Mouse (Mus musculus): Measurements from ENCODE around the gene Efna5. TPM values are rescaled to one million over a fixed set of nuclear protein-coding genes. Genes with fewer than 3 reads are reported as not detected.

Efna5 gene
- polyA plus RNA-seq, 1 experiment, result not detected

DNA sequence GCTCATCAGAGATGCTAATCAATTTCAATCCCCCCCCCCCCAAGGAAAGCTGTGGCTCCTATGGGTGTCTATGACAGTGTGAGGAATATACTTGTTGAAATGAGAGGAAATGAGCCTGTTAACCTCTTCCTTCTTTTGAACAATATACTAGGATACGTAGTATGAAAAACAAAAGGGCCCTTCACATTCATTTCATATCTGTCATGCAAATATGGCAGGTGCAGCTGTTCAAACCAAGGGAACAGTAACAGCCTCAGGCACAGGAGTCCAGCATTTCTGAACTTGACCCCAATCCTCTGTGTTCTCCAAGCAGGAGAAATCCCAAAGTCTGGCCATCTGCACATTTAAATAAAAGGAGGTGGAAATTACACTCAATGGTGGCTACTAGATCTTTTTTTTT, 200.4 kb downstream of the Efna5 start:
- no peak for TF ChIP-seq GATA1 (IDR thresholded peaks at IDR 0.05; ENCODE audit: low read length)

DNA sequence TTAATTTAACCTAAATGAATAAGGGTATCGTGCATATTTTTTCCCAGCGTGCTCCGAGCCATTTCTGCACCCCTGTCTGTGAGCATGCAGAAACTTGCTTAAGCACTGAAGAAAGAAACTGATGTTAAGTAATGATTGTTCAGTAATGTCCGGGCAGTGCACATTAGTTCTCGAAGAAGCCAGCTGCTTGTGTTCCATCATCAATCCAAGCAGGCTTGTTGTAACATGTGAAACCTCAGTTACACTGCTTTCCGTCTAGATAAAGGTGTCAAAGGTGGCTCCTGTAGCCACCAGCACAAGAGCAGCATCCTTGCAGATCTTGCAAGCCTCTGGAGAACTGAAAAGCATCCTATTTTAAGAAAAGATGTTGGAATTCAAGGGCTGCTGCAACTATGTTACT, 204.3 kb downstream of the Efna5 start:
- no peak for TF ChIP-seq GATA1 (IDR thresholded peaks at IDR 0.05; ENCODE audit: low read length)

DNA sequence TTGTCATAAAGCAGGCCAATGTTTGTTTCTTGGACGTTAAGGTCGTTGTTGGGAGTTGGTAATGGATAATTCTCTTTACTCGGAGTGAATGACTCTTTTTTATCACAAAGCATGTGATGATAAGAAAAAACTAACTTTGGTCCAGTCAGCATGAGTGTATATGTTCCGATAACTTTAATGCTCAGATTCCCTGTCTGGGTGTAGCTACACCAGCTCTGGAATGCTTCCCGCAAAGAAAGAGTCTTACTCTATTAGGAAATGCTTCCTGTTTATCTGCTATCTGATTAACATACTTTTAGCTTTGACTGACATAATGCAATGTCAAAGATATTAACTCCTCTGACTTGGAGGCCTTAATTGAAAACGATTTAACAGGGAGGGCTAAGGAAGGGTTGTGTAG, 204.7 kb downstream of the Efna5 start:
- TF ChIP-seq GATA1 (IDR thresholded peaks at IDR 0.05; ENCODE audit: low read length), result no peak

DNA sequence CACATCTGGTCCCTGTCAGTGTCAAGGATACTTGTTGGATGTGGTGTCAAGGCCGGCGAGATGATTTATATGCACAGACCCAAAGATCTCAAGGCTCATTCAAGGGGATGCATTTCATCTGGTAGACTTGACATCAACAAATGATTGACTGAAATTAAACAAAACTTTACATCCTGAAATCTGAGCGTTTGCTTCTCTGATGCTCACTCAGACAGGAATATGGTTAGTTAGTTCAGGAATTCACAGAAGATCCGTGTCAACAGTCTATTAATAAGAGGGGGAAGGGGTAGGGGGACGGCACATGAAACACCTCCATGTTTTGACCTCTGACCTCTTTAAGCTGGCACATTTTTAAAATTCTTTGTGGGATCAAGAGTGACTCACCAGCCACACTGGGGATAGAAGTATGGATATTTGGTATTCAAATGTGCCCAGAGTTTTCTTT, 205.3 kb downstream of the Efna5 start:
- no peak for TF ChIP-seq GATA1 (IDR thresholded peaks at IDR 0.05; ENCODE audit: low read length)

DNA sequence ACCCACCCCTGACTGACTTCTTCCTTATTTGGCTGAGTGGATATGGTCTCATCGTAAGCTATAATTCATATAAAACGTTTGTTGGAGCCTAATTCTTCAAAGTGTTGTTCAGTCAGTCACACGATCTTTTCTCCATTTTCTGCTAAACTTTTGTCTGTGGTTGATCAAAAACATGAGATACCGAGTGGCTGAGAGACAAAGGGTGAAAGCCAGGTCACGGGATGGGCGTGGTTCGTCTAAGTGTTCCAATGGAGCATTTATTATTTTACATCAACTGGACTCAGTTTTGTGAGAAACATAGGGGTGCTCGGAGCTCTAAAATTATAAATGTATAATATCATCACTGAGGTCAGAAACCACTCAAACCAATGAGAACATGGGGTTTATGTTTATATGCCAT, 209.0 kb downstream of the Efna5 start:
- no peak for TF ChIP-seq GATA1 (IDR thresholded peaks at IDR 0.05; ENCODE audit: low read length)

DNA sequence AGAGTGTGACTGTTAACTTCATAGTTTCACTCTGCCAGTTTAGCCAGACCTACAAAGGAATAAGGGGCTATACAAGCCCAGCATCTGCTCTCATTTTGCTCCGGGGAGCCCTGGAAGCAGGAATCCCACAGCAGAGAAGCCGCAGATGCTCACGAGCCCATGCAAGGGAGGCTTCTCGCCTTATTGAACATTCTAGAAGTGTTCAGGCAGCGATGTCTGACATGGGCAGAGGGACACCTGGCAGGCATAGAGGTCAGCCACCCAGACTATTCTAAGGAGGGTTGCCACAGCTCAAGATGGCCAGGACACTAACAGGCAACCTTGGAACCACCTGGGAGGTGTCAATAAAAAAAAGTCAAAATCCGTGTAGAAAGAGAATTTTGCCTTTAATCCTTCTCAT, 214.4 kb downstream of the Efna5 start:
- TF ChIP-seq GATA1 (IDR thresholded peaks at IDR 0.05; ENCODE audit: low read length), result no peak

DNA sequence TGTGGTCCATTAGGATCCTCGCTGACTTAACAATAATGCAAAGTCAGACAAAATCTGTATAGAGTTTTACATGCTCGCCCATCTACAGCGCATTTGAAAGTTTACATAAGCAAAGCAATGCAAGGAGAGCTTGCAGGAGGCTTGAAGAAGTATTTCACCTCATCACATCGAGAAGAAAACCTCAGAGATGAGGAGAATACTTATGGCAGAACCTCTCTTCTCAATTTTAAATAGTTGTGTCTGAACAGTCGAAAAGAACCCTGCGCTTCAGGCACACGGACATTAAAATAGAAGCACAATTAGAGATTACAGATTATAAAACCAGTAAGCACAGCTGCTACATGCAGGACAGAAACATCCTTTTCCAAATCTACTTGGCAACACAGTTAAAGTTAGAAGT, 215.3 kb downstream of the Efna5 start:
- no peak for TF ChIP-seq GATA1 (IDR thresholded peaks at IDR 0.05; ENCODE audit: low read length)

DNA sequence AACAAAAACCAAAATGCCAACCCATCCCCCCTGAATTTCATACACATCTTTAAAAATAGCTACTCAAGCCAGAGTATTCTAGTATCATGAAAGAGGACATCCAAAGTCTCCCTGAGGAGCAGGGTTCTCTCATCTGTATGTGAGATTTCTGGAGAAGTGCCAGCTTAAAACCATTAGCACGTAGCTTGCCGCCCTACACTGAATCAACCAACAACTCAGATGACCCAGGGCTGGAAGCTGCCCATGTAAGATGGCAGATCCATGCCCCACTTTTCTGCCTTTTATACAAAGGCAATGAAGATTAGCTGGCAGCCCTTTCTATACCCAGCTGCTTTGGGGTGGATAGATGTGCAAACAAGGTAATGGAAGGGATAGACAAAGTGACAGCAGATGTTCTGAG, 216.4 kb downstream of the Efna5 start:
- no peak for TF ChIP-seq GATA1 (IDR thresholded peaks at IDR 0.05; ENCODE audit: low read length)

DNA sequence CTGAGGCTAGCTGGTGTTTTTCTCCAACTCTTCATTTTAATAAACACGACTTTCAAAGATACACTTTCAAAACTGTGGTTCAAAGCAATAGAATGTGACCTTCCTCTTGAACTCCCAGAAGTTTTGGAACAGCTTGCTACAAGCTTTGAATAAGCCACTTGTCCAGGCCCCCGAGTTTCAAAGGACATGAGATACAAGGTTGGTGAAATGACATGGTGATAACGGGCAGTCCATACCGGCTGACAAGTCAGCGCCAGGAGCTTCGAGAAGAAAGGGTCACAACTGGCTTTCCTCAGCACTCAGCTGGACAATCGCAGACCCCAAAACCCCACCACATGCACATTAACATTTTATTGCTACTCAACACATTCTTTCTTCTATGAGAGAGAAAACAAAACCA, 219.3 kb downstream of the Efna5 start:
- TF ChIP-seq GATA1 (IDR thresholded peaks at IDR 0.05; ENCODE audit: low read length), result no peak

DNA sequence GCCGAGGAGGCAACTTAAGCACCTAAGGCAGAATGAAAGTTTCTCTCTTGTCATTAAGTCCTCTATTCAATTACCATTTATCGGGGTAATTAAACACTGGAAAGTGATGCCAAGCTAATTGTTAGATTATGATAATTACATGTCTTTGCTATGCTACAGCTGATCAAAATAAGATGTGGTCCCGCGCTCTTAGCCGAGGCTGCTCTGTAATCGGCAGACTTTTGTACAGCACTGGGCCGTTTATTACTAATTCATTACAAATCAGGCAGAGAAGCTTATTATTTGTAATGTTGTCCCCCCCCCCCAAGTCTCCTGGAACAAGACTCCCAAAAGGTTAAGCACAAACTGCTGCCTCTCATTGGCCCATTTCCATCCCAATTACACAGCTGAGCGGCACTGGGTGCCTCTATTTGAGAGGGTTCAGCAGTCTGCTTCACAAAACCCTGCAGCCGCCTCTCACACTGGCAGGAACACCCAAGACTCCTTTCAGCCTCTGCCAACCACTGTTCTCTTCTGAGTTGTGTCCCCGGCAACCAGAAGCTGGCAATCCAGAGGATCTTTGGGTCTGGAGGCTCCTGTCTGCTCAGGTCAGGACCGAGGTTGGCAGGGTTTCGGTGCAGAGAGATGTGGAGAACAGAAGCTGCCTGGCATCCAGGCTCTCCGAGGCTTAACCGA, 221.5 kb downstream of the Efna5 start:
- TF ChIP-seq GATA1 (IDR thresholded peaks at IDR 0.05; ENCODE audit: low read length), result no peak

DNA sequence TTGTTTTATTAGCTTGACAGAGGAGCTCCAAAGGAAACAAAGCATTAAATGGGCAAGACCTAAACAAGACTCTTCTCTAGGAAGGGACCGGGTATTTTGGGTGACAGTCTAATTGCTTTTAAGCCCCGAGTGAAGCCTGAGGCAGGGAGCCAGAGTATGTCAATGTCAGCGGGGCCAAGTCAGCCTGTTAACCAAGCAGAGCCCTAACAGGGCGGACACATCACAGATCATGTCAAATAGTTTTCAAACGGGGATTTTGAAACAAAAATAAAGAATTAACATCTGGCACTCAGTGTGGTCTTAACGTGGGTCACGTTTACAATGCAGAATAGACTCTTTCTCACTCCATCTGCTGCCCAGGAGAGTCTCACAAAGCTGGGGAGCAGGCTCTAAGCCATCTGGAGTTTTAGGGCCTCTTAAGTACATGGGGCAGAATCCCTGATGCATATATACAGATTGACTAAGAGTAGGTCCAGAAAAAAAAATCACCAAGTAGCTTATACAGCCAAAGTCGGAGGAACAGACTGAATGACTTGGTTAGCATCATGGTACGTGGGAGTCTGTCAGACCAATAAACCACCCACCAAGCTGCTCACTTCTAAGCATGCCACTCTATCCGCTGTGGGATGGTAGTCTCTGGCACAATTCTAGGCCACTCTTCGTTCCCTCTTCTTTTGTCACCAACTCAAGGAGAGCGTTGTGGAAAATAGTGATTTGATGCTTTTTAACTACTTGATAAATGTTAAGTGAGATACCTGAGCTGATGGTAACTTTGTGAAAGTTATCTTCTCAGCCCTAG, 223.1 kb downstream of the Efna5 start:
- no peak for TF ChIP-seq GATA1 (IDR thresholded peaks at IDR 0.05; ENCODE audit: low read length)

DNA sequence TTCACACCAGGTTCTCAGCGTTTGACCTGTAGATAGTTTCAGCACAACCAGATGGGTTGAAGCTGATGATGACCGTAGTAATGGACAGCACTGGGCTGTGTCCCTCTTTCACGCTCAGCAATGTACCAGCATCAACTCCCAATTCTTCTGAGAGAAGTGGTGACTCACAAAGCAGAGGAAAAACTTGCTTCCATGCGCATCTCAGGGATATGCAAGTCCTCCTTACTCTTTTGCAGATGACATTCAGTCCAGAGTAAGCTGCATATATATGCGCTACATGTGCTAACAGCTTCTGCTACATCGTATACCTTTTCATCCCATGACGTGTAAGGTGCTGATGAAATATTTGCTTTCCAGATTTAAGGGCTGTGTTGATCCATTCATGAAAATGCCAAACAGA, 224.1 kb downstream of the Efna5 start:
- TF ChIP-seq GATA1 (IDR thresholded peaks at IDR 0.05; ENCODE audit: low read length), result no peak

DNA sequence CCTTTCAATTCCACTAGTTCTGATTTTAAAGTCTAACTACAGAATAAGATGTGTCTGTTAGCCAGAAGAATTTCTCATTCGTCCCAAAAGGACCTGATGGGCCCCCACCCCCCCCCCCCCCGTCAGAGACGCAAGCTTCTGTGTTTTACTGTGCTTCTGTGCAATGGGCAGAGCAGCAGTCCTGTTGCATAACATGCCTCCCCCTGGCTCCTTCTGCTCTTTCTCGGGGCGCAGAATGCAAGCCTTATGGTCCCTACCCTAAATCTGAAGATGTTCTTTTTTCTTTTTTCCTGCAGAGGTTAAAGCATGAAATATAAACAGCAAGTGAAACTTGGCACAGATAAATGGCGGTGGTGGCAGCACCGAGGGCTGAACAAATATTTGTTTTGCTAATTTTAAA, 224.5 kb downstream of the Efna5 start:
- no peak for TF ChIP-seq GATA1 (IDR thresholded peaks at IDR 0.05; ENCODE audit: low read length)

DNA sequence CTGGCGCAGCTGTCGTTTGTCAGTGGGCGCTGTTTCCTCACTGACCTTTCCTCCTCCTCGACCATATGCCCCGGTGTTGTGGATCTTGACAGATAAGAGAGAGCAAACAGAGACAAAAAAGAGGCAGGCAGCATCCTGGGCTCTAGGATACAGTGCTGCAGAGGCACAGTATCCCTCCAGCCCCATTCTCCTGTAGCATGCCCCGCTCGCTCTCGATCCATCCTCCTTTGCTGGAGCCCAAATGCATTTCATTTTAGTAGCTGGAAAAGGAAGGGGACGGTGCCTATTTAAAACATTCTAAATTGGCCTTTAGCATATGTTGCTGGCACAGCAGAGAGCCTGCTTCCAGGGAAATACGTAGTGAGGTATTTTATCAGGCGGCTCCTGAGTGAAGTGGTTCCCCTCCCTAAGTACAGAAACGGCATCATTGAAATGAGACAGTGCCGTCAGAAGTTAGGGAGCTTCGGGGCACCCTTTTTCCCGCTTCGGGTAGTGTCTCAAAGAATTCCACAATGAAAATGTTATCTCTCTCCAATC, 225.2 kb downstream of the Efna5 start:
- TF ChIP-seq GATA1 (IDR thresholded peaks at IDR 0.05; ENCODE audit: low read length), result no peak

DNA sequence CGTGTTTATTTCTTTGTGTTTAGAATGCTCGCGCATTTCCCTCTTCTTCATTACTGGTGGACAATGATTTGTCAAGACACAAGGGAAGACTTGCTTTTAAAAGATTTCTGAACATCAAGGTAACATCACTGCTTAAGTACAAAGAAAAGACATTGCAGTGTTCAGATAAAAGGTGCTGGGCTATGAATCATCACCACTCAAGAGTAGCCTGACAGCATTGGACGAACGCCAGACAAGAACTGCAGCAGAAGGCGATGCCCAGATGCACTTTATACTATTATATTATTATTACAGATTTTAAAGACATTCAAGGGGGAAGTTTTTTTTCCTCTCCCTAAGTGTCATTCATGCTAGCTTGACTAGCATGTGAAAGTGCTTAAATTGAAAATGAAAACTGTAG, 228.7 kb downstream of the Efna5 start:
- no peak for TF ChIP-seq GATA1 (IDR thresholded peaks at IDR 0.05; ENCODE audit: low read length)

DNA sequence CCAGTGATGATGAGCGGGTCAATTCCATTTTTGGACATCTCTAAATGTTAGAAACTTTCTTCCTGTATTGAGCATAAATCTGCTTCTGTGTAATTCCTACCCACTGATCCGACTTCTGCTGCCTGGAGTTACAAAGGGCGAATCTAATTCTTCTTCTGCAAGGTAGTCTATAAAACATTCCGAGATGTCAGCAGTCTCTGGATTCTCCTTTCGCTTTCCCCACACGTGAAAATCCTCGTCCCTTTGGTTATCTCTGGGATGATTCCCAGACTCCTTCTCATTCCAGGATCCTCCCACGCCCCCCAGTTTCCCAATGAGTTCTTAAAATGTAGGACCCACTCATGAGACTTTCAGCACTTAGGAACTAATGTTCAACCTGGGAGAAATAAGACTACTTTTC, 229.4 kb downstream of the Efna5 start:
- no peak for TF ChIP-seq GATA1 (IDR thresholded peaks at IDR 0.05; ENCODE audit: low read length)

Measured in G1E-ER4 (cell line).